Mouse (Mus musculus): ENCODE results near the gene Ms4a6b. TPM values are rescaled to one million over a fixed set of nuclear protein-coding genes. Genes with fewer than 3 reads are reported as not detected.
"Not testable (repeated sequence)": the region's sequence is repeated elsewhere in the genome, so short reads cannot be mapped to it uniquely, and the experiment has no call there.

Gene Ms4a6b
- total RNA-seq (2021) = 1 to 10 TPM; 1.7 to 2.9 TPM
- long read RNA-seq, experiment 1, partial matches to known transcripts = 0 of 2 reads
- long read RNA-seq, experiment 1, other reads (novel, unspliced or antisense) = 1 of 2 reads
- long read RNA-seq, experiment 2, partial matches to known transcripts = 0 of 2 reads
- long read RNA-seq, experiment 2, other reads (novel, unspliced or antisense) = 1 of 2 reads

DNA sequence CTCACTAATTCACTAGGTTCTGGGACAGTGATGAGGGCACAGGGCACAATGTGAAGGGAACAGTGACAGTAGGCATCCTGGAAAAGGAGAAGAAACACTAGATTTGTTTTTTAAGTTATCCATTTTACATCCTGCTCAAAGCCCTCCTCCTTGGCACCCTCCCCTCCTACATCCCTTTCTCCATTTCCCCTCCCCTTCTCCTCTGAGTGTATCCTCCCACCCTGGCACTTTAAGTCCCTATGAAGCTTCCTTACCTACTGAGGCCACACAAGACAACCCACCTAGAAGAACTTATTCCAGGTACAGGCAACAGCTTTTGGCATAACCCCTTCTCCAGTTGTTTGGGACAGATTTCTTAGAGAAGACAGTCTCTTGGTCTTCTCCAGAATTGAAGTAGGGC is at the start of gene Ms4a6b:
Gene Ms4a6b, plus strand, starts transcription at position 267 of the 400 bp plus-strand sequence.
- intact Hi-C loops (cut with DNase I) = no loop called here
- H3K27ac ChIP-seq = no peak within 1 kb of the TSS
- no peak within 1 kb of the TSS for H3K4me3 ChIP-seq
- no peak for DNase-seq (ENCODE audit: extremely low spot score in 1 of 2, low spot score in 2 of 2)
- TF ChIP-seq CTCF (IDR thresholded peaks at IDR 0.05) = no peak

DNA sequence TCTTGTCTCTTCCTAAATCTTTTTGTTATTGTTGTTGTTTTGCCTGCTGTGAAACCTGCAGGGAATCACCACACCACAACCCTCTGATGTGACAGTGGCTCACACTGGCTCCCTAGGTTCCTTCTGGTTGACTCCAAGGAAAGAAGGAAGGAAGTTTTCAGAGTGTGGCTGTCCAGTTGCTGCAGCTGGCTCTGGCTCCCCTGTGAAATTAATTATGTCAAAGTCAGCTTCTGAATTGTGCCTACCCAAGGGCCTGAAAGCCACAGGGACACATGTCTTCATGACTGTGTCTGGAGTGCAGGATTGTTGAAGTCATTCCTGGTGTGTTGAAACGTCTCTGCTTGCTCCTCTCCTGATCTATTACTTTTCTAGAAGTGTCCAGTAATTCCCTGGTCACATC is 48.0 kb upstream of the Ms4a6b start:
- intact Hi-C loops (cut with DNase I); H3K4me3 ChIP-seq; DNase-seq (ENCODE audit: extremely low spot score in 1 of 2, low spot score in 2 of 2); H3K27ac ChIP-seq: not testable (repeated sequence)

DNA sequence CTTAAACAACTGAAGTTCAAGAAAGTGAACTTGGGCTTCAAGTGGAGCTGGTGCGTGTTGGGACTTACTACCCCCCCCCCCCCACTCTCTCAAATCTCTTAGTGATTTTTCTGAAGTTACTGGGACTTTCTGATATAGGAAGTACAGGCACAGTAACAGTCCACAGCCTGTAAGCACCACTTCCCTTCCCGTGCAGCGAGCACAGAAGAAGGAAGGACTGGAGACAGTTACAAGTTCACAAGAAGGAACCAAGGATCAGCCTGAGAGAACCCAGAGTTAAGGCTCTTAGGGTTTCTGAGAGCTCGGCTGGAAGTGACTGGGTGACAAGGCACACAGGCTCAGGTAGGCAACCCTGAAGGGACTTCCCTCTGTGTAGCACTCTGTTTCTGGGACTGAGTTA is 47.1 kb upstream of the Ms4a6b start, which contains the start of gene Ms4a6c:
Gene Ms4a6c, plus strand, starts transcription at position 152 of the 400 bp plus-strand sequence.
- intact Hi-C loops (cut with DNase I); DNase-seq (ENCODE audit: extremely low spot score in 1 of 2, low spot score in 2 of 2); H3K27ac ChIP-seq; H3K4me3 ChIP-seq: not testable (repeated sequence)

DNA sequence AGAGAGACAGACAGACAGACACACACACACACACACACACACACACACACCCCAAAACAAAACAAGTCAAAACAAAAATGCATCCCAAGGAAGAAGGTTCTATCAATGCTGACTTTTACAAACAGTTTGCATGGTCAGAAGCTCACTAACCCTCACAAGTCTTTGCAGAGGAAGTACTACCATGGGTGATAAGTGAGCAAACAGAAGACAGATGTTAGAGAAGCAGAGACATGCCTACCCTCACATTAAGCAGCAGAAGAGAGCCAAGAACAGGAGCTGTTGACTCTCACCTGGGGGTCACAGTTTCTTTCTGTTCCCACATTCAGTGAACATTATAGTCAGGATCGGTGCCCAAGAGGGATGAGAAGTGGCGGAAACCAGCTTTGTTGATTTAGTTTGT is 36.6 kb upstream of the Ms4a6b start:
- DNase-seq (ENCODE audit: extremely low spot score in 1 of 2, low spot score in 2 of 2) = no peak
- H3K27ac ChIP-seq = no peak overlapping the region
- intact Hi-C loops (cut with DNase I) = no loop called here
- no peak for TF ChIP-seq CTCF (IDR thresholded peaks at IDR 0.05)
- H3K4me3 ChIP-seq = no peak overlapping the region

DNA sequence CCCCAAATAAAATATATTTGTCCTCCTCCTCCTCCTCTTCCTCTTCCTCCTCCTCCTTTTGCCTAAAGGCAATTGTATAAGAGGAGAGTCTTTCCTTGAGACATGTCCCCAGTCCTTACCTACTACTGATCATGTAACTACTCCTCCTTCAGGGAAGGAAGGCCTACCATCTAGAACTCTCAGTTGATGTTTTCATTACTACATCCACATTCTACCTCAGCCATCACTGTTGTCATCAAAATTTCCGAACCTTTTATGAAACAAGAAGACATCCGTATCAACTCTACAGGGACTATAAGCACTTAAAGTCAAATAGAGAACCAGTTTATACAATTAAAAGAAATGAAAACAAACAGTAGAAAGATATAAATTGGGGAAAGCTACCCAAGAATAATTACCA is 33.6 kb upstream of the Ms4a6b start:
- Histone ChIP-seq H3K27ac (no peak overlapping the region), H3K4me3 (no peak overlapping the region)
- DNase-seq (ENCODE audit: extremely low spot score in 1 of 2, low spot score in 2 of 2) = no peak
- intact Hi-C loops (cut with DNase I) = no loop called here
- no peak for TF ChIP-seq CTCF (IDR thresholded peaks at IDR 0.05)

DNA sequence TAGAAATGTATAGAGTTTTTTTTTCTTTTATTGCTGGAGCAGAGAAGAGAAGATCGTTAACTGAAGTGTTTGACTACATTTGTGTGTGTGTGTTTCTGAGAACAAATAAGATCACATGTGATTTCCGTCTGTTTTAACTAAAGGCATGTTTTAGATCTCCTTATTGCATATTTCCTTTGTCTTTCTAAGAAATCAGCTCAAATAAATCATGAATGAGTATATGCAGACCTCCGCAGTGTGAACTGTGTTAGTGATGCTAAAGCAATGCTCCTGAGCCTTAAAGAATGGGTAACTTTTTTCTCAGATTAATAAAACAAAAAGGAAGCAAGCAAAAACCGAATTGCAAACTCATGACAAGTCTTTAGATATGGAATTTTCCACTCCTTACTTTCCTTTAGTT is 32.4 kb upstream of the Ms4a6b start:
- no peak for TF ChIP-seq CTCF (IDR thresholded peaks at IDR 0.05)
- no peak for DNase-seq (ENCODE audit: extremely low spot score in 1 of 2, low spot score in 2 of 2)
- Histone ChIP-seq H3K4me3 (no peak overlapping the region), H3K27ac (no peak overlapping the region)
- intact Hi-C loops (cut with DNase I) = no loop called here

DNA sequence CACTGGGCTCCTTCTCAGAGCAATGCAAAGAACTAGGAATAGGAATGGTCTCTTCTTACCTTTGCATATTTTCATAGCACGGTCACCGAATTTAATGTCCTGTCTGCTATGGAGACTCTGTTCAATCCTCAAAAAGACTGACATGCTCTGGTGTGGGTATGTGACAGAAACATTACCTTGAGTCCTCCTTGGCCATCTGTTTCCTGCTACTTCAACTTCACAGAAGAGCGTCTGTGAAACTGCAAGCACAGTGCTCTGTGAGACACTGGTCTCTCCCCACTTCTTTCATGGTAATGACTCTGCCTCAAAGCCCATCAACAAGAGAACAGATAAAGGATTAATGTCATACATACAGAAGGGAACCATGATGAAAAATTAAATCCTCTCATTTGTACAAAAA is 31.9 kb upstream of the Ms4a6b start:
- intact Hi-C loops (cut with DNase I) = no loop called here
- TF ChIP-seq CTCF (IDR thresholded peaks at IDR 0.05) = no peak
- Histone ChIP-seq H3K27ac (no peak overlapping the region), H3K4me3 (no peak overlapping the region)
- DNase-seq (ENCODE audit: extremely low spot score in 1 of 2, low spot score in 2 of 2) = no peak

DNA sequence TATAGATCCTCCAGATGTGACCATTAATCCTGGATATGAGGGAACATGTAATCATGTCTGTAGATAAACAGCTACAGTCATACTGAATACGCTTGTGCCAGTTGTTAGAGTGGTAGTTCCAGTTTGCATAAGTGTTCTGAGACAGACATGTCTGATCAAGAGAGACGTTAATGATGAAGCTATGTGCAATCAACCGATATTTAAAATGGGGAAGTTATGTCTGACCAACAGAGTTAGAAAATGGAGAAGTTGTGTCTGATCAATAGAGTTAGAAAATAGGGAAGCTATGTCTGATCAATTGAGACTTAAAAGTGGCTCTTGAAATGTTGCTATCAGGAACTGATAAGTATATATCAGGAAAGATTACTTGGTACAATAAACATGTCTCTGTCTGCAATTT is 31.0 kb upstream of the Ms4a6b start:
- DNase-seq (ENCODE audit: extremely low spot score in 1 of 2, low spot score in 2 of 2) = no peak
- no peak for TF ChIP-seq CTCF (IDR thresholded peaks at IDR 0.05)
- intact Hi-C loops (cut with DNase I) = no loop called here
- no peak overlapping the region for H3K4me3 ChIP-seq
- H3K27ac ChIP-seq = peak overlapping the region; percentile 70

DNA sequence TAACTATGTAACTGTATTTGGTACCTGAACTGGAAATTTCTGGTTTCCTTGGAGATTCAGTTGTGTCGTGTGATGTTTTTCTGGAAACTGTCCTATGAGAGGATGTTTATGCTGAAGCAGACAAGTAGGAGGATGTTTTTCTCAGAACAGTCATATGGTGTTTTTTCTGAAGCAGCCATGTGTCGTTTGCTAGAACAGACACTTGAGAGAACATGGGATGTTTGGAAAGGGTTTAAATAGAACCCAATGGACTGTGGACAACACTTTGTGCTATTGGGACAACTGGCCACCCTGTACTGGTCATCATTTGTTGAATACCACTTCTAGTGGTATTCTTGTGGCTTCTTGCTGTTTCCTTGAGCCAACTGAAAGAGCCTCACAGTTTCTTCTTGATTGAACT is 30.6 kb upstream of the Ms4a6b start, which contains the start of gene Gm8369:
Gene Gm8369, plus strand, starts transcription at position 193 of the 400 bp plus-strand sequence.
- DNase-seq (ENCODE audit: extremely low spot score in 1 of 2, low spot score in 2 of 2) = no peak
- no peak for TF ChIP-seq CTCF (IDR thresholded peaks at IDR 0.05)
- no peak within 1 kb of the TSS for H3K4me3 ChIP-seq
- H3K27ac ChIP-seq = peak within 1 kb of the TSS; percentile 70
- intact Hi-C loops (cut with DNase I) = no loop called here

DNA sequence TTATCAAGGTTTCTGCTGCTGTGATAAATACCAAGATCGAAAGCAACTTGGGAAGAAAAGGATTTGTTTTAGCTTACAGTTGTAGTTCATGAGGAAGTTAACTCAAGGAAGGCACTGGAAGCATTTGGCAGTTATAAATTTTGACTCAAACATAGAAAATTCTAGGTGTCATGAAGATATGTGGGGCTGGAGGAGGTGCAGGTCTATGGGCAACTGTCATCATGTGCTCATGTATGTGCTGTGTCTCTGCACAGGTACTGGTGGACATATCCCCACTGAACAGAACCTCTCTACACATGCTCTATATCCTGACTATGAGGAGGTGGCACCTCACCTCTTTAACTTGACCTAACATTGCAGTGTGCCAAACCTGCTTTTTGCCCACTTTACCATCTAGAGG is 29.7 kb upstream of the Ms4a6b start:
- no peak overlapping the region for H3K4me3 ChIP-seq
- no peak for TF ChIP-seq CTCF (IDR thresholded peaks at IDR 0.05)
- peak overlapping the region; percentile 30 for H3K27ac ChIP-seq
- intact Hi-C loops (cut with DNase I) = no loop called here
- no peak for DNase-seq (ENCODE audit: extremely low spot score in 1 of 2, low spot score in 2 of 2)

DNA sequence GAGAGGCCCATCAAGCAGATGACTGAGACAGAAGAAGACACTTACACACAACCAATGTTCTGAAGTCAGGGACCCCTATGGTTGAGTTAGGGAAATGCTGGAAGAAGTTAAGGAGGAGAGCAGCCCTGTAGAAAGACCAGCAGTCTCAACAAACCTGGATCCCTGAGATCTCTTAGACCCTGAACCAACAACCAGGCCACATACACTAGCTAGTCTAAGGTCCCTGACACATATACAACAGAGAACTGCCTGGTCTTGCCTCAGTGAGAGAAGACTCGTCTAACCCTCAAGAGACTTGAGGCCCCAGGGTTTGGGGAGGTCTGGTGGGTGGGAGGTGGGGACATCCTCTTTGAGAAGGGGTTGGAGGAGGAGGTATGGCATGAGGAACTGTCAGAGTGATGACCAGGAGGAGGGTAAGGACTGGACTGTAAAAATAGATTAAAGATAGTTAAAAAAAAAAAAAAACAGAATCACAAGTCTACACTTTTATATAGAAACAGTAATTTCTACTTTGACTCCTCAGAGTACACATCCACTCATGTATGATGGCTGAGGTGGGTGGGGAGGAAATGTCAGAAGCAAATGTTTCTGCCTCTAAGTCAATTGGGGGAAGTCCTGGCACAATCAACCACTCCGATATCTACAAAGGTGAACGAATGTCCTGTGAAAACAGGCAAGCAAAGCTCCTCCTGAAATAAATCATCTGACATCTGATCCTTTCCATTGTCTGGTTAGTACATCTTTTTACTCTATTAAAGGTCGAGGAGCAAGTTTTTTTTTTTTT is 24.7 kb upstream of the Ms4a6b start:
- TF ChIP-seq CTCF (IDR thresholded peaks at IDR 0.05) = no peak
- no peak overlapping the region for H3K27ac ChIP-seq
- no peak overlapping the region for H3K4me3 ChIP-seq
- no peak for DNase-seq (ENCODE audit: extremely low spot score in 1 of 2, low spot score in 2 of 2)
- intact Hi-C loops (cut with DNase I) = no loop called here

DNA sequence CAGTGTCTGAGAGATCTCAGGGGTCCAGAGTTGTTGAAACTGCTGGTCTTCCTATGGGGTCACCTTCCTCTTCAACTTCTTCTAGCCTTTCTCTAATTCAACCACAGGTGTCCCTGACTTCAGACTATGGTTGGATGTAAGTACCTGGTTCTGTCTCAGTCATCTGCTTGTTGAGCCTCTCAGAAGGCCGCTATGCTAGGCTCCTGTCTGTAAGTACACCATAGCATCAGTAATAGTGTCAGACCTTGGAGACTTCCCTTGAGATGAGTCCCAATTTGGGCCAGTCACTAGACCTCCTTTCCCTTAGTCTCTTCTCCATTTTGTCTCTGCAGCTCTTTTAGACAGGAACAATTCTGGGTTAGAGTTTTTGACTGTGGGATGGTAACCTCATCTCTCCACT is 23.6 kb upstream of the Ms4a6b start:
- H3K27ac ChIP-seq = no peak overlapping the region
- no peak for TF ChIP-seq CTCF (IDR thresholded peaks at IDR 0.05)
- intact Hi-C loops (cut with DNase I) = no loop called here

DNA sequence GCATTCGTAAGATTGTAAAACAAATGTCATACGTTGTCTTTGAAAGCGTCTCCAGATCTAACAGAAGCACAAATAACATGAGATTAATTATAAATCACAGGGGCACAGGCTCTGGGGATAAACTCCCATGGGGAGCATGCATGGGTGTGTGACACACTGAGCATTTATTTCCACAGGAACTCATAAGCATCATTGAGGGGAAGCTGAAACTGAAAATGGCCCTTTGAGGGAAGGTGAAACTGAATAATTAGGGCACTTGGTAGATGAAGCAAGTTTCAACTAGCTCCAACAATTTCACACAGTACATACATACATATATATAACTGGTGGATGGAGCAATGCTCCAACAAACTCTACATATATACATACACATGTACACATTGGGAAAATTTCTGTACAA is 21.8 kb upstream of the Ms4a6b start:
- intact Hi-C loops (cut with DNase I) = no loop called here
- TF ChIP-seq CTCF (IDR thresholded peaks at IDR 0.05) = no peak
- Histone ChIP-seq H3K27ac (no peak overlapping the region), H3K4me3 (no peak overlapping the region)
- DNase-seq (ENCODE audit: extremely low spot score in 1 of 2, low spot score in 2 of 2) = no peak

More for the DNA sequence above, 23.6 kb upstream of the Ms4a6b start:
- DNase-seq (ENCODE audit: extremely low spot score in 1 of 2, low spot score in 2 of 2) = no peak
- no peak overlapping the region for H3K4me3 ChIP-seq
